In the genomic region with DNA sequence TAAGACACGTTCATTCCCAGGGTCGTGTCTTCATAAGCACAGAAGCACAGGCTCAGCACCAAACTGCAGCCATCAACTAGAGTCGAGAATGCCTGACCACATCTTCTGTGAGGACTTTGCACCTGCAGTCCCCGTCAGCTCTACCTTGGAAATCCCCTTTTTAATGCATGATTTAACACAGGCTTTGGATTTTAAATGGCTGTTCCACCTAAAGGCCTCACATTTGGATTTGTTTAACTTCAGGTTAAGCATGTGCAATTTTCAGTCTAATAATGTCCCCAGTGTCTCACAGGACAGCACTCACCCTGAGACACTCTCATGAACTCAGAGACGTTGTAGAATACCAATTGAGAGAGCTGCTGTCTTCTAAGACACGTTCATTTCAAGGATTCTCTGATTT, we compare ENCODE assay signal across 1 mouse cellular context.
A peak's percentile ranks its signal among the peaks of the same experiment; 100 is the strongest.
TF ChIP-seq lines count a peak whose summit lies in the region.

No protein-coding gene starts in this region.

TF ChIP-seq in CH12.LX, 34 proteins besides CTCF, POLR2A, EP300 and RAD21 (continued from another document):
- TF ChIP-seq NRF1 (IDR thresholded peaks at IDR 0.05; ENCODE audit: low read depth, low read length) = no peak
- TF ChIP-seq ETS1 (conservative IDR thresholded peaks at IDR 0.05; ENCODE audit: low read depth, low read length) = peak; percentile 86
- no peak for TF ChIP-seq HCFC1 (IDR thresholded peaks at IDR 0.05; ENCODE audit: low read depth, low read length)
- TF ChIP-seq MAFK (IDR thresholded peaks at IDR 0.05; ENCODE audit: insufficient replicate concordance, low read length) = peak; percentile 14; the same call in 1 of the 2 replicates
- no peak for TF ChIP-seq E2F4 (IDR thresholded peaks at IDR 0.05; ENCODE audit: insufficient replicate concordance, low read depth, low read length)
- TF ChIP-seq ELF1 (IDR thresholded peaks at IDR 0.05; ENCODE audit: low read depth, low read length) = no peak
- peak; percentile 11; the same call in 1 of the 2 replicates for TF ChIP-seq ZMIZ1 (IDR thresholded peaks at IDR 0.05; ENCODE audit: low read depth, low read length)
- no peak for TF ChIP-seq POLR2AphosphoS2 (IDR thresholded peaks at IDR 0.05; ENCODE audit: low read depth, low read length)
- 0 out of 2 replicates have a peak, but pooled peaks have one; percentile 44 for TF ChIP-seq NELFE (IDR thresholded peaks at IDR 0.05; ENCODE audit: low read depth, low read length)
- TF ChIP-seq CHD2 (IDR thresholded peaks at IDR 0.05; ENCODE audit: low read length) = no peak
- peak; percentile 92 for TF ChIP-seq TCF12 (IDR thresholded peaks at IDR 0.05; ENCODE audit: low read depth, low read length)
- no peak for TF ChIP-seq ZC3H11A (IDR thresholded peaks at IDR 0.05; ENCODE audit: low read depth, low read length)
- peak; percentile 70 for TF ChIP-seq JUND (conservative IDR thresholded peaks at IDR 0.05; ENCODE audit: low read depth, low read length)
